Comparison of ENCODE assay signal across 8 mouse cellular contexts in the genomic region with DNA sequence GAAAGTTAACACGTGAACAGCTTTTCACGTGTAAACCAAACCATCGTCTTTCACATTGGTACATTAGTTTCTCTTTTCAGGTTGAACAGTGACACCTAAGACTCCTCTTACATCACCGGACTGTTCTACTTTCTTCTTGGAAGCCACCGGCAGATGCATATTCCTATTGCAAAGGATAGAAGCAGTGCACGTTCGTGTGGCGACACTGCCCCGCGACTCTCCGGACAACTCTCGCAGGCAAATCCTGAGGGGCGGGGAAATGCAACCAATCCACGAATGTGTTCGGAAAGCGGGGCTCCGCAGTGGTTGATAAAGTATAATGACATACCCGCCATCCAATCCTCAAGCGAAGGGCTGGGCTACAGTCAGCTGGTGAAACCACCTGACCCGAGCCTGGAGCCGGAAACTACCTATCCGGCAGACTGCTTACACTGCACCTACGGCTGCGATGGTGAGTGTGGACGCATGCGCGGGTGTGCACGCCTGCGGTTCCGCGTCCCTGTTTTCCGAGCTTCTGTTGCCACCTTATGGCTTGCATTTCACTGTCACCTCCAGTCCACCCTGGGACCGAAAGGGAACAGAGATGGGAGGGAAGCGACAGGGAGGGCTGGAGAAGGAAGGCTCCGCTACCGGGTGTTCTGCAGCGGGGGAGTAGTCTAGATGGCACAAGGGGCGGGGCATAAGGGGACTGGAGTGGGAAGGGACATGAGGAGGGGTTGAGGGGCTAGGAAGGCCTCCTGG. TPM values are rescaled to one million over a fixed set of nuclear protein-coding genes. Genes with fewer than 3 reads are reported as not detected.
DNase-seq lines count a peak whose midpoint lies in the region; ATAC-seq lines count a peak whose summit lies in the region.

Gene Lamtor4 (plus strand): TSS at position 130 of the 741 bp plus-strand sequence.

- intact Hi-C loops in gastrocnemius, postnatal 14 days (cut with DNase I; ENCODE audit: low total_unique reads), result no loop called here
- intact Hi-C loops in left cerebral cortex, postnatal 10 days (cut with DNase I), result no loop called here

- peak; percentile 98 for ATAC-seq in inflammation-experienced regulatory T-cells, adult 6 months
- ATAC-seq in megakaryocyte-erythroid progenitor cell, adult 5-6 weeks (replicated peaks; ENCODE audit: low FRiP score, low TSS enrichment, poor library complexity, severe bottlenecking), result peak; percentile 96

- peak; percentile 96 to 98 for DNase-seq in adrenal gland, adult (ENCODE audit: inconsistent age in 2 of 2, low spot score in 1 of 2)
- peak; percentile 98 for DNase-seq in embryo, embryonic 10.5 days (ENCODE audit: low spot score)
- peak; percentile 91 for DNase-seq in gastrocnemius, postnatal 14 days
- DNase-seq in left cerebral cortex, postnatal 10 days (ENCODE audit: extremely low spot score in 1 of 2, low spot score in 2 of 2), result peak; percentile 95 to 98
- DNase-seq in right cerebral cortex, postnatal 25 days, result peak; percentile 94
- DNase-seq in urinary bladder, postnatal 4 days (ENCODE audit: low spot score in 2 of 2), result peak; percentile 89 to 92

RNA-seq across cellular contexts. Expression of gene Lamtor4, which starts in this region (rescaled TPM):
- 10 to 100 TPM; 52.6 to 60.5 TPM for total RNA-seq in gastrocnemius, postnatal 14 days (2021)
- polyA plus RNA-seq in inflammation-experienced regulatory T-cells, adult 6 months (2017; shearing (Covaris generic)), result 100 to 1,000 TPM; 113 to 131 (median 127) TPM
- total RNA-seq in left cerebral cortex, postnatal 10 days (2021), result 10 to 100 TPM; 65.3 to 70.0 TPM
- 28.7 and 36.3 TPM in 2 replicates for total RNA-seq in megakaryocyte-erythroid progenitor cell, adult 5-6 weeks (2014; fragmentation: Nextera tagmentation)
- 27.0 and 30.0 TPM in 2 replicates for total RNA-seq in megakaryocyte-erythroid progenitor cell, adult 5-6 weeks (2017)

Comparison
In these comparisons a context has a peak if more than half of its experiments do, and no peak if none do; other contexts are left out.
1. Peak in every context shown above with its lines: DNase-seq and ATAC-seq.